Comparison of ENCODE assay signal across 13 mouse cellular contexts in the genomic region with DNA sequence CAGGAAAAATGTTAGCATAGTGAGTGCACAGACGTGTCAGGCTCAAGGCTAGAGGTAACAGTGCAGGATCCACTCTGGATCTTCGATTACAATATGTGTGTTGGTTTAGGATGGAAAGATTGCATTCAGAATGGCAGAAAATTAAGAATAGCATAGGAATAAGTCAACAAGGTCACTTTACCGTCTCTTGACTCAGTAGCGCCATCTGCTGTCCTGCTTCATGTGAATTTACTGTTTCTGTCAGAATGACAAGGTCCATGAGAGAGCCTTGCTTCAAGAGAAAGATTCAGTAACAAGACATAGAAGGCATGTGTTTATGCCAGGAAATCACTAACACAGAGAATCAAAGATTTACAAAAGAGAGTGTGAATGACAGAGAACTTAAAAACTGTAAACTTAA. TPM values are rescaled to one million over a fixed set of nuclear protein-coding genes. Genes with fewer than 3 reads are reported as not detected.
DNase-seq lines count a peak whose midpoint lies in the region; ATAC-seq and TF ChIP-seq lines count a peak whose summit lies in the region.
"Had no signal": no experiment of that assay in that cellular context is flagged by ENCODE, and none has a peak within 500 bp of the region (broad histone marks: within the 10 kb centered on the region; RNA-seq: fewer than 3 reads in every experiment).

No protein-coding gene starts in this region.

- H3K27ac ChIP-seq in limb, embryonic 11.5 days (replicated peaks; ENCODE audit: low read depth, low read length) = no peak overlapping the region
- H3K27ac ChIP-seq in limb, embryonic 10.5 days = no peak overlapping the region
- H3K27ac ChIP-seq: forebrain, embryonic 15.5 days; heart, embryonic 15.5 days; macrophage had no signal

- TF ChIP-seq CTCF in E14TG2a.4 (conservative IDR thresholded peaks at IDR 0.05; ENCODE audit: low read length) = peak; percentile 71

- ATAC-seq in limb, embryonic 11.5 days (ENCODE audit: insufficient number of reproducible peaks, low FRiP score, low TSS enrichment, low read depth) = no peak
- ATAC-seq: forebrain, embryonic 15.5 days had no signal

- H3K27me3 ChIP-seq in limb, embryonic 11.5 days (ENCODE audit: control insufficient read depth, insufficient read depth, low read length) = no peaks in the 10 kb centered on the region
- H3K27me3 ChIP-seq in limb, embryonic 10.5 days (ENCODE audit: low read depth, poor library complexity, severe bottlenecking) = no peaks in the 10 kb centered on the region
- H3K27me3 ChIP-seq in E14TG2a.4 (ENCODE audit: insufficient read depth, low read length) = no peaks in the 10 kb centered on the region
- H3K27me3 ChIP-seq: forebrain, embryonic 15.5 days; heart, embryonic 15.5 days had no signal

- no peaks in the 10 kb centered on the region for H3K36me3 ChIP-seq in limb, embryonic 11.5 days (ENCODE audit: control insufficient read depth, insufficient read depth, low read length)
- H3K36me3 ChIP-seq in limb, embryonic 10.5 days = no peaks in the 10 kb centered on the region
- H3K36me3 ChIP-seq in E14TG2a.4 (ENCODE audit: insufficient read depth, low read length) = no peaks in the 10 kb centered on the region
- H3K36me3 ChIP-seq: forebrain, embryonic 15.5 days; heart, embryonic 15.5 days had no signal

- H3K9me3 ChIP-seq in limb, embryonic 11.5 days (ENCODE audit: control insufficient read depth, low read length) = no peaks in the 10 kb centered on the region
- H3K9me3 ChIP-seq in limb, embryonic 10.5 days (replicated peaks) = no peaks in the 10 kb centered on the region
- 0 out of 2 replicates have a peak, but pooled peaks cover 3% of the 10 kb centered on the region for H3K9me3 ChIP-seq in E14TG2a.4 (ENCODE audit: low read length)
- H3K9me3 ChIP-seq: heart, embryonic 15.5 days had no signal

- WGBS in limb, embryonic 11.5 days = 40% methylated on average over 4 of the region's 4 CpGs
- WGBS in limb, embryonic 10.5 days = 39% methylated on average over 4 of the region's 4 CpGs

- peak; percentile 20 for DNase-seq in limb, embryonic 11.5 days (ENCODE audit: low spot score)
- no peak for DNase-seq in limb, embryonic 10.5 days (ENCODE audit: low spot score)
- DNase-seq in NIH3T3 (ENCODE audit: low read depth) = peak; percentile 62
- peak; percentile 0 for DNase-seq in embryo, embryonic 11 days
- DNase-seq in right cerebral cortex, postnatal 10 days (ENCODE audit: low spot score in 2 of 2) = no peak
- no peak for DNase-seq in right cerebral cortex, postnatal 14 days

- H3K9ac ChIP-seq in limb, embryonic 11.5 days (ENCODE audit: low read length) = no peak overlapping the region
- H3K9ac ChIP-seq: forebrain, embryonic 15.5 days; heart, embryonic 15.5 days had no signal

- H3K4me1 ChIP-seq in limb, embryonic 11.5 days (ENCODE audit: control insufficient read depth, insufficient read depth, low read length) = no peaks in the 10 kb centered on the region
- H3K4me1 ChIP-seq in limb, embryonic 10.5 days = no peaks in the 10 kb centered on the region
- no peaks in the 10 kb centered on the region for H3K4me1 ChIP-seq in E14TG2a.4 (replicated peaks; ENCODE audit: low read depth, low read length)
- H3K4me1 ChIP-seq: forebrain, embryonic 15.5 days; heart, embryonic 15.5 days had no signal

- H3K4me3 ChIP-seq in limb, embryonic 11.5 days (ENCODE audit: low read depth, low read length) = no peak overlapping the region
- no peak overlapping the region for H3K4me3 ChIP-seq in limb, embryonic 10.5 days
- no peak overlapping the region for H3K4me3 ChIP-seq in E14TG2a.4 (replicated peaks; ENCODE audit: low read length)
- H3K4me3 ChIP-seq: forebrain, embryonic 15.5 days; heart, embryonic 15.5 days had no signal

- H3K4me2 ChIP-seq in limb, embryonic 11.5 days (ENCODE audit: low read depth, severe bottlenecking) = no peak overlapping the region
- H3K4me2 ChIP-seq: forebrain, embryonic 15.5 days; heart, embryonic 15.5 days had no signal

RNA-seq across cellular contexts. Expression of a gene that starts 2.7 kb away (rescaled TPM):
- not detected in 2 replicates for polyA plus RNA-seq in limb, embryonic 11.5 days (2014; fragmentation: Nextera tagmentation; extraction: Ambion mirVana)
- polyA plus RNA-seq in limb, embryonic 10.5 days (2016; fragmentation: Nextera tagmentation; extraction: Ambion mirVana) = not detected in 2 replicates
- polyA plus RNA-seq: cortical plate, adult 2 months; forebrain, embryonic 15.5 days; heart, embryonic 15.5 days; macrophage; neural tube, embryonic 11.5 days; spleen, adult 2 months had no signal

RNA-seq across cellular contexts. Expression of a gene that starts 8.9 kb away (rescaled TPM):
- not detected in 2 replicates for polyA plus RNA-seq in limb, embryonic 11.5 days (2014; fragmentation: Nextera tagmentation; extraction: Ambion mirVana)
- polyA plus RNA-seq in limb, embryonic 10.5 days (2016; fragmentation: Nextera tagmentation; extraction: Ambion mirVana) = not detected in 2 replicates
- polyA plus RNA-seq: cortical plate, adult 2 months; forebrain, embryonic 15.5 days; heart, embryonic 15.5 days; macrophage; neural tube, embryonic 11.5 days; spleen, adult 2 months had no signal

RNA-seq across cellular contexts. Expression of a gene that starts 28.3 kb away (rescaled TPM):
- not detected in 2 replicates for polyA plus RNA-seq in limb, embryonic 11.5 days (2014; fragmentation: Nextera tagmentation; extraction: Ambion mirVana)
- not detected in 2 replicates for polyA plus RNA-seq in limb, embryonic 10.5 days (2016; fragmentation: Nextera tagmentation; extraction: Ambion mirVana)
- polyA plus RNA-seq: cortical plate, adult 2 months; forebrain, embryonic 15.5 days; heart, embryonic 15.5 days; macrophage; neural tube, embryonic 11.5 days; spleen, adult 2 months had no signal

RNA-seq across cellular contexts. Expression of a gene that starts 38.3 kb away (rescaled TPM):
- polyA plus RNA-seq in limb, embryonic 11.5 days (2014; fragmentation: Nextera tagmentation; extraction: Ambion mirVana) = not detected in 2 replicates
- polyA plus RNA-seq in limb, embryonic 10.5 days (2016; fragmentation: Nextera tagmentation; extraction: Ambion mirVana) = not detected in 2 replicates
- polyA plus RNA-seq: cortical plate, adult 2 months; forebrain, embryonic 15.5 days; heart, embryonic 15.5 days; macrophage; neural tube, embryonic 11.5 days; spleen, adult 2 months had no signal

RNA-seq across cellular contexts. Expression of a gene that starts 41.3 kb away (rescaled TPM):
- polyA plus RNA-seq in limb, embryonic 11.5 days (2014; fragmentation: Nextera tagmentation; extraction: Ambion mirVana) = not detected in 2 replicates
- polyA plus RNA-seq in limb, embryonic 10.5 days (2016; fragmentation: Nextera tagmentation; extraction: Ambion mirVana) = not detected in 2 replicates
- polyA plus RNA-seq: cortical plate, adult 2 months; forebrain, embryonic 15.5 days; heart, embryonic 15.5 days; macrophage; neural tube, embryonic 11.5 days; spleen, adult 2 months had no signal

Comparison
In these comparisons a context has a peak if more than half of its experiments do, and no peak if none do; other contexts are left out.
1. DNase-seq: peak in limb, embryonic 11.5 days (single experiment), NIH3T3 (single experiment) and embryo, embryonic 11 days (single experiment); none in limb, embryonic 10.5 days (single experiment), right cerebral cortex, postnatal 10 days (0 of 2) and right cerebral cortex, postnatal 14 days (single experiment).